Mouse (Mus musculus): ENCODE measurements at regions not wholly inside any gene's neighbourhood (a gene's known extent, or its start where the extent isn't known, plus 50 kb on each side); places are given as distances from the start of the nearest gene placed in this dataset.

GRCm38 (mm10) chr13:72370997-72371396, 257.6 kb upstream of the Irx2 start:
- DNase-seq, result no peak
- TF ChIP-seq POLR2A (IDR thresholded peaks at IDR 0.05; ENCODE audit: low read depth, low read length), result no peak
- no peak for TF ChIP-seq CTCF (conservative IDR thresholded peaks at IDR 0.05; ENCODE audit: insufficient read depth, insufficient read length, low read depth, low read length)
- H3K4me1 ChIP-seq (ENCODE audit: control insufficient read depth, insufficient read depth, low read length), result no peaks in the 10 kb centered on the region
- no peak overlapping the region for H3K27ac ChIP-seq (ENCODE audit: insufficient read depth, low read depth, low read length)
- no peaks in the 10 kb centered on the region for H3K36me3 ChIP-seq (ENCODE audit: control insufficient read depth, insufficient read depth, low read length)
- 53% methylated on average over 5 of the region's 5 CpGs for WGBS
- H3K4me3 ChIP-seq (ENCODE audit: insufficient read depth, low read depth, low read length), result no peak overlapping the region
- no peaks in the 10 kb centered on the region for H3K27me3 ChIP-seq (replicated peaks; ENCODE audit: control insufficient read depth, insufficient read depth, low read length)

- no peaks in the 10 kb centered on the region for H3K27me3 ChIP-seq (replicated peaks; ENCODE audit: control insufficient read depth, insufficient read depth, low read length)
- H3K27ac ChIP-seq (ENCODE audit: insufficient read depth, low read depth, low read length), result no peak overlapping the region
- no peaks in the 10 kb centered on the region for H3K4me1 ChIP-seq (ENCODE audit: control insufficient read depth, insufficient read depth, low read length)
- no peaks in the 10 kb centered on the region for H3K36me3 ChIP-seq (ENCODE audit: control insufficient read depth, insufficient read depth, low read length)
- H3K4me3 ChIP-seq (ENCODE audit: insufficient read depth, low read depth, low read length), result no peak overlapping the region
- 92% methylated on average over 2 of the region's 2 CpGs for WGBS
- TF ChIP-seq CTCF (conservative IDR thresholded peaks at IDR 0.05; ENCODE audit: insufficient read depth, insufficient read length, low read depth, low read length) (no peak), POLR2A (IDR thresholded peaks at IDR 0.05; ENCODE audit: low read depth, low read length) (no peak)
- DNase-seq, result no peak
Observed at GRCm38 (mm10) chr13:72393366-72393765, 235.3 kb upstream of the Irx2 start.

GRCm38 (mm10) chr13:72400677-72401076, 227.9 kb upstream of the Irx2 start:
- Histone ChIP-seq H3K27me3 (replicated peaks; ENCODE audit: control insufficient read depth, insufficient read depth, low read length) (no peaks in the 10 kb centered on the region), H3K36me3 (ENCODE audit: control insufficient read depth, insufficient read depth, low read length) (no peaks in the 10 kb centered on the region), H3K4me3 (ENCODE audit: insufficient read depth, low read depth, low read length) (no peak overlapping the region), H3K27ac (ENCODE audit: insufficient read depth, low read depth, low read length) (no peak overlapping the region), H3K4me1 (ENCODE audit: control insufficient read depth, insufficient read depth, low read length) (no peaks in the 10 kb centered on the region)
- 15% methylated on average over 10 of the region's 10 CpGs for WGBS
- no peak for TF ChIP-seq CTCF (conservative IDR thresholded peaks at IDR 0.05; ENCODE audit: insufficient read depth, insufficient read length, low read depth, low read length)
- TF ChIP-seq POLR2A (IDR thresholded peaks at IDR 0.05; ENCODE audit: low read depth, low read length), result no peak
- no peak for DNase-seq

GRCm38 (mm10) chr13:72409238-72409965, 219.2 kb upstream of the Irx2 start:
- TF ChIP-seq CTCF (conservative IDR thresholded peaks at IDR 0.05; ENCODE audit: insufficient read depth, insufficient read length, low read depth, low read length), result no peak
- H3K27ac ChIP-seq (ENCODE audit: insufficient read depth, low read depth, low read length), result no peak overlapping the region
- no peaks in the 10 kb centered on the region for H3K4me1 ChIP-seq (ENCODE audit: control insufficient read depth, insufficient read depth, low read length)
- no peak overlapping the region for H3K4me3 ChIP-seq (ENCODE audit: insufficient read depth, low read depth, low read length)
- H3K36me3 ChIP-seq (ENCODE audit: control insufficient read depth, insufficient read depth, low read length), result no peaks in the 10 kb centered on the region
- 85% methylated on average over 11 of the region's 11 CpGs for WGBS
- DNase-seq, result no peak
- H3K27me3 ChIP-seq (replicated peaks; ENCODE audit: control insufficient read depth, insufficient read depth, low read length), result no peaks in the 10 kb centered on the region

GRCm38 (mm10) chr13:72412656-72413055, 216.0 kb upstream of the Irx2 start:
- peak; percentile 76 for DNase-seq
- H3K4me1 ChIP-seq (ENCODE audit: control insufficient read depth, insufficient read depth, low read length), result peaks cover 10% of the 10 kb centered on the region
- no peaks in the 10 kb centered on the region for H3K27me3 ChIP-seq (replicated peaks; ENCODE audit: control insufficient read depth, insufficient read depth, low read length)
- TF ChIP-seq CTCF (conservative IDR thresholded peaks at IDR 0.05; ENCODE audit: insufficient read depth, insufficient read length, low read depth, low read length) (no peak), POLR2A (IDR thresholded peaks at IDR 0.05; ENCODE audit: low read depth, low read length) (no peak)
- H3K27ac ChIP-seq (ENCODE audit: insufficient read depth, low read depth, low read length), result no peak overlapping the region
- no peaks in the 10 kb centered on the region for H3K36me3 ChIP-seq (ENCODE audit: control insufficient read depth, insufficient read depth, low read length)
- 82% methylated on average over 4 of the region's 4 CpGs for WGBS
- no peak overlapping the region for H3K4me3 ChIP-seq (ENCODE audit: insufficient read depth, low read depth, low read length)

- no peak for TF ChIP-seq CTCF (conservative IDR thresholded peaks at IDR 0.05; ENCODE audit: insufficient read depth, insufficient read length, low read depth, low read length)
- no peak for TF ChIP-seq POLR2A (IDR thresholded peaks at IDR 0.05; ENCODE audit: low read depth, low read length)
- Histone ChIP-seq H3K4me3 (ENCODE audit: insufficient read depth, low read depth, low read length) (no peak overlapping the region), H3K27ac (ENCODE audit: insufficient read depth, low read depth, low read length) (peak overlapping the region; percentile 74; the same call in 1 of the 2 replicates), H3K27me3 (replicated peaks; ENCODE audit: control insufficient read depth, insufficient read depth, low read length) (no peaks in the 10 kb centered on the region), H3K4me1 (ENCODE audit: control insufficient read depth, insufficient read depth, low read length) (peaks cover 11% of the 10 kb centered on the region), H3K36me3 (ENCODE audit: control insufficient read depth, insufficient read depth, low read length) (no peaks in the 10 kb centered on the region)
- DNase-seq, result peak; percentile 78
- WGBS, result 48% methylated on average over 2 of the region's 2 CpGs
Observed at GRCm38 (mm10) chr13:72416981-72417380, 211.6 kb upstream of the Irx2 start.

- DNase-seq, result peak; percentile 75
- TF ChIP-seq POLR2A (IDR thresholded peaks at IDR 0.05; ENCODE audit: low read depth, low read length), result no peak
- no peak for TF ChIP-seq CTCF (conservative IDR thresholded peaks at IDR 0.05; ENCODE audit: insufficient read depth, insufficient read length, low read depth, low read length)
- Histone ChIP-seq H3K36me3 (ENCODE audit: control insufficient read depth, insufficient read depth, low read length) (no peaks in the 10 kb centered on the region), H3K27ac (ENCODE audit: insufficient read depth, low read depth, low read length) (peak overlapping the region; percentile 74), H3K27me3 (replicated peaks; ENCODE audit: control insufficient read depth, insufficient read depth, low read length) (no peaks in the 10 kb centered on the region), H3K4me1 (ENCODE audit: control insufficient read depth, insufficient read depth, low read length) (peaks cover 11% of the 10 kb centered on the region), H3K4me3 (ENCODE audit: insufficient read depth, low read depth, low read length) (no peak overlapping the region)
- 55% methylated on average over 3 of the region's 3 CpGs for WGBS
Observed at GRCm38 (mm10) chr13:72417816-72418215, 210.8 kb upstream of the Irx2 start.
